Mouse (Mus musculus) spleen, postnatal 14 days (tissue): Measurements from ENCODE around the gene Lrrc4.

Experiments used
- DNase-seq, 2 experiments: peaks; one replicate each; pipeline ENCODE4 v3.0.0; 2021 to 2022; ENCODE audit warnings: low spot score in 2 of 2

Lrrc4 gene

GRCm38 (mm10) chr6:28767891-28768481, 63.6 kb downstream of the Lrrc4 start:
- DNase-seq: no peak

GRCm38 (mm10) chr6:28766622-28767021, 64.9 kb downstream of the Lrrc4 start:
- DNase-seq: no peak

- no peak for DNase-seq
Measured at GRCm38 (mm10) chr6:28762132-28762775, 69.3 kb downstream of the Lrrc4 start.

- no peak for DNase-seq
Measured at GRCm38 (mm10) chr6:28761728-28762127, 69.8 kb downstream of the Lrrc4 start.

- DNase-seq: no peak
Measured at GRCm38 (mm10) chr6:28758293-28758692, 73.3 kb downstream of the Lrrc4 start.

- no peak for DNase-seq
Measured at GRCm38 (mm10) chr6:28756306-28757018, 75.1 kb downstream of the Lrrc4 start.

GRCm38 (mm10) chr6:28754127-28754898, 77.2 kb downstream of the Lrrc4 start:
- no peak for DNase-seq

- no peak for DNase-seq
Measured at GRCm38 (mm10) chr6:28753681-28754080, 77.9 kb downstream of the Lrrc4 start.

- no peak for DNase-seq
Measured at GRCm38 (mm10) chr6:28753217-28753616, 78.3 kb downstream of the Lrrc4 start.

GRCm38 (mm10) chr6:28751186-28751585, 80.4 kb downstream of the Lrrc4 start:
- no peak for DNase-seq

GRCm38 (mm10) chr6:28749224-28749623, 82.3 kb downstream of the Lrrc4 start:
- no peak for DNase-seq

- no peak for DNase-seq
Measured at GRCm38 (mm10) chr6:28747931-28748670, 83.4 kb downstream of the Lrrc4 start.

GRCm38 (mm10) chr6:28747025-28747424, 84.5 kb downstream of the Lrrc4 start:
- DNase-seq: no peak

- DNase-seq: no peak
Measured at GRCm38 (mm10) chr6:28745864-28746263, 85.7 kb downstream of the Lrrc4 start.

- DNase-seq: no peak
Measured at GRCm38 (mm10) chr6:28743586-28743985, 88.0 kb downstream of the Lrrc4 start.

GRCm38 (mm10) chr6:28737601-28738000, 93.9 kb downstream of the Lrrc4 start:
- DNase-seq: no peak

GRCm38 (mm10) chr6:28736665-28737064, 94.9 kb downstream of the Lrrc4 start:
- DNase-seq: no peak

GRCm38 (mm10) chr6:28735116-28735515, 96.4 kb downstream of the Lrrc4 start:
- DNase-seq: no peak

- no peak for DNase-seq
Measured at GRCm38 (mm10) chr6:28733884-28734647, 97.5 kb downstream of the Lrrc4 start.

- no peak for DNase-seq
Measured at GRCm38 (mm10) chr6:28731246-28731645, 100.3 kb downstream of the Lrrc4 start.

- no peak for DNase-seq
Measured at GRCm38 (mm10) chr6:28729649-28730048, 101.9 kb downstream of the Lrrc4 start.
